Mouse (Mus musculus) lung, adult 2 months (tissue): ENCODE results near the gene Prok1.

ENCODE experiments used
- CTCF ChIP-seq: fragments of 200-500 bp; IDR thresholded peaks from 2 replicates; pipeline ENCODE4 v1.5.1; 2011; ENCODE audit warnings: mild to moderate bottlenecking, low read length, control low read depth; ENCODE audit not compliant: insufficient read depth
- POLR2A ChIP-seq: fragments of 200-500 bp; IDR thresholded peaks from 2 replicates; pipeline ENCODE4 v1.6.1; 2011; ENCODE audit warnings: low read depth, mild to moderate bottlenecking, control low read depth, low read length, borderline replicate concordance; ENCODE audit errors: extremely low read depth

DNA sequence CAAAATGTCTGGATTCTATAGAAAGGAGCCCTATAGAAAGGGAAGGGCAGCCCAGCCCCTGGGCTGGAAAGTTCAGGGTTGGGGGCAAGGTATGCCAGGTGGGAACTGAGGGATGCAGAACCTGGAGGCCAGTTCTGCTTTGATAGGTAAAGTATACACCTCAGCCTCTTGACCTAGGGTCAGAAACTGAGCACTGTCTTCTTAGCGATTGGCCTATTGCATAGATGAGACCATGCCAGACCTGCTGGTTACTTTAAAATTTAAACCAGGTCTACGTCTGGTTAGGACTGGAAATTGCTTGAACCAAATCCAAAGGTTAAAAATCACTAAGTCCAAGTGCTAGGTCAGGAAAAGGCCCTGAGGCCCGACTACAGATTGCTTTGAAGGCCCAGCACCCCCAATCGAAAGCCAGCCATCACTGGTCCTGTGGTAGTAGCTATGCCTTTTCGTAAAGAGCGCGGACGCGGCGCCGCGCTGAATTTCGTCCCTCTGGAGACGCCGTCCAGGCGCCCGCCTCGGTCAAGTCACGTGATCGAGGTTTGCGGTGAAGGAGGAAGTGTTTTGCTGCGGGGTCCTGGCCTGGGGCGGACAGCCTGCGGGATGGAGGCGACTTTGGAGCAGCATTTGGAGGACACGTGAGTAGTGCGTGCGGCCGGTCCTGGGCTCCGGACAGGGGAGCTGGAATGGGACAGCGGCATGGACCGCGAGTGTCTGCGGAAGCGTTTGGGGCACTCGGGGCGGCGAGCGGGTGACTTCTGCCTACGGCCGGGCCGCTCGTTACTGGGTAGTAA lies 39.2 kb upstream of the Prok1 start, which contains the start of gene Lamtor5:
- no peak for TF ChIP-seq CTCF
- TF ChIP-seq POLR2A, result peak; percentile 69; the same call in 1 of the 2 replicates
